In the genomic region with DNA sequence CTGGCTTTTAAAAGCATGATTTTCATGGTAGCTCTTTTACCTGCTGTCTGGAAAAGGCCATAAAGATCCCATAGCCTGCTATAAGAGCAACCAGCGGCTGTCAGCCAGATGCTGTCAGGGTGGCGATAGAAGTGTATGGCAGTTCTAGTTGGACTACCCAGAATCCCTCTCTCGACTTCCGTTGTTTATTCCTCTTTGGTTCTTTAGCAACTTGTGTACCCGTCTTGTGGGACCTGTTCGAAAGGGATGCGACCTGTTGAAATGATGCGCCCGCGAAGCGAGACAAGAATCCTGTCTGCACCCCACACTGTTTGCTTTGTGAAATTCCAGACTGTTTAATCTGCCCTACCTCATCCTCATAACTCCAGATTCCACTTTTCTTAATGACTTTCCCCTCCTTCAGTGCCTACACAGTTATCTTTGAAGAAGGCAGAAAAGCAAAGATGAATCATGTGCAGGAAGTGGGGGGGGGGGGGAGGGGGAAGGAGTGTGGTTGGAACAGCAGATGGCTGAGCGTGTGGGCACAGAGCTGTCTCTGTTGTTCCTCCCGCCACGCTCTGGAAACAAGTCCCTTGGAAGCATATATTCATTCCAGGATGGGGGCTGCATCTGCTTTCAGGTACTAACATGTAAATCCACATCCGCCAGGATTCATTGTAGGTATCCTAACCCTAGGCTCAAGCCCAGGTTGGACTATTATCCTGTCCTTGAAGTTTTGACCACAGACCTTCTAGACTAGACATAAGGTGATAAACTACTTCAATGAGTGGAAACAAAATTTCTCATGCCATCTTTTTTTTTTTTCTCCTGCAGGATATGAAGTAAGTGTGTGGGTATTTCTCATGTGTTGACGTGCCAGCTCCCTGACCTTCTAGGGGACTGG, we compare ENCODE assay signal across 8 mouse cellular contexts. TPM values are rescaled to one million over a fixed set of nuclear protein-coding genes. Genes with fewer than 3 reads are reported as not detected.
DNase-seq lines count a peak whose midpoint lies in the region; ATAC-seq and TF ChIP-seq lines count a peak whose summit lies in the region.

No protein-coding gene starts in this region.

- H3K27me3 ChIP-seq in liver, embryonic 12.5 days (replicated peaks) = no peaks in the 10 kb centered on the region
- H3K27me3 ChIP-seq in heart, postnatal 0 days (ENCODE audit: control insufficient read depth, insufficient read depth, low read length) = no peaks in the 10 kb centered on the region

- H3K4me1 ChIP-seq in liver, embryonic 12.5 days = peaks cover 12% of the 10 kb centered on the region; the same call in 1 of the 2 replicates
- H3K4me1 ChIP-seq in heart, postnatal 0 days (ENCODE audit: control insufficient read depth, insufficient read depth) = no peaks in the 10 kb centered on the region

- H3K4me3 ChIP-seq in liver, embryonic 12.5 days = no peak overlapping the region
- H3K4me3 ChIP-seq in heart, postnatal 0 days (ENCODE audit: low read depth, low read length) = no peak overlapping the region

- no peak overlapping the region for H3K27ac ChIP-seq in liver, embryonic 12.5 days
- H3K27ac ChIP-seq in heart, postnatal 0 days (ENCODE audit: low read depth) = peak overlapping the region; percentile 56; the same call in 1 of the 2 replicates

- 50% methylated on average over 16 of the region's 16 CpGs for WGBS in liver, embryonic 12.5 days (ENCODE audit: insufficient replicate concordance)
- WGBS in heart, postnatal 0 days = 53% methylated on average over 16 of the region's 16 CpGs

- TF ChIP-seq EP300 in heart, postnatal 0 days (IDR thresholded peaks at IDR 0.05; ENCODE audit: low read depth) = no peak

- ATAC-seq in liver, embryonic 12.5 days = no peak
- ATAC-seq in heart, postnatal 0 days (ENCODE audit: insufficient read depth, low read depth) = peak; percentile 20; the same call in 1 of the 2 replicates
- ATAC-seq in megakaryocyte, adult 5-6 weeks (ENCODE audit: poor library complexity, severe bottlenecking) = peak; percentile 85

- H3K9ac ChIP-seq in liver, embryonic 12.5 days = no peak overlapping the region
- H3K9ac ChIP-seq in heart, postnatal 0 days (replicated peaks; ENCODE audit: low read depth, low read length) = no peak overlapping the region

- H3K4me2 ChIP-seq in liver, embryonic 12.5 days = no peak overlapping the region
- peak overlapping the region; percentile 3; the same call in 1 of the 2 replicates for H3K4me2 ChIP-seq in heart, postnatal 0 days (ENCODE audit: low read depth, low read length)

- DNase-seq in adrenal gland, postnatal 14 days = peak; percentile 30
- DNase-seq in adrenal gland, postnatal 25 days = no peak
- peak; percentile 27 for DNase-seq in liver
- DNase-seq in heart, postnatal 0 days (ENCODE audit: low spot score) = no peak
- DNase-seq in thymus, postnatal 36 days = peak; percentile 75 to 76
- no peak for DNase-seq in urinary bladder, postnatal 14 days (ENCODE audit: low spot score)

- H3K36me3 ChIP-seq in liver, embryonic 12.5 days = no peaks in the 10 kb centered on the region
- no peaks in the 10 kb centered on the region for H3K36me3 ChIP-seq in heart, postnatal 0 days (replicated peaks; ENCODE audit: control insufficient read depth, insufficient read depth, low read length)

- TF ChIP-seq CTCF in heart, postnatal 0 days (IDR thresholded peaks at IDR 0.05; ENCODE audit: low read depth) = no peak

- H3K9me3 ChIP-seq in liver, embryonic 12.5 days (replicated peaks) = no peaks in the 10 kb centered on the region
- H3K9me3 ChIP-seq in heart, postnatal 0 days (replicated peaks; ENCODE audit: control insufficient read depth, low read length) = no peaks in the 10 kb centered on the region

RNA-seq across cellular contexts. Expression of a gene that starts 21.0 kb away (rescaled TPM):
- 112 and 113 TPM in 2 replicates for total RNA-seq in adrenal gland, postnatal 14 days (2021)
- total RNA-seq in adrenal gland, postnatal 25 days (2021) = 101 and 136 TPM in 2 replicates
- 17.9 and 18.7 TPM in 2 replicates for polyA plus RNA-seq in liver, embryonic 12.5 days (2016; fragmentation: Nextera tagmentation; extraction: Ambion mirVana)
- total RNA-seq in heart, postnatal 0 days (2014; rRNA removed; ENCODE audit: low replicate concordance) = 59.8 and 73.6 TPM in 2 replicates
- 23.2 and 25.8 TPM in 2 replicates for polyA plus RNA-seq in heart, postnatal 0 days (2015; fragmentation: Nextera tagmentation; extraction: Ambion mirVana)
- total RNA-seq in megakaryocyte, adult 5-6 weeks (2015) = 47.6 and 51.1 TPM in 2 replicates
- total RNA-seq in megakaryocyte, adult 5-6 weeks (2017) = 43.1 and 48.9 TPM in 2 replicates

Comparison
In these comparisons a context has a peak if more than half of its experiments do, and no peak if none do; other contexts are left out.
1. DNase-seq: peak in adrenal gland, postnatal 14 days (single experiment), liver (single experiment) and thymus, postnatal 36 days (2 of 2); none in adrenal gland, postnatal 25 days (single experiment), heart, postnatal 0 days (single experiment) and urinary bladder, postnatal 14 days (single experiment).